Mouse (Mus musculus) embryonic facial prominence, embryonic 15.5 days (tissue): ENCODE measurements around the gene Hyal1. TPM values are rescaled to one million over a fixed set of nuclear protein-coding genes. Genes with fewer than 3 reads are reported as not detected.

Source experiments
- ATAC-seq: fragments of 200-750 bp; cut with Nextera tagmentation; 2 replicates; pipeline ENCODE4 v1.8.0; 2017; ENCODE audit warnings: low read depth, moderate TSS enrichment; ENCODE audit not compliant: insufficient number of reproducible peaks, low FRiP score, low TSS enrichment
- H3K27ac ChIP-seq: fragments of 300-500 bp; sonication (generic); replicated peaks from 2 replicates; pipeline ENCODE4 v1.5.1; 2015; ENCODE audit warnings: mild to moderate bottlenecking, inconsistent platforms
- H3K27me3 ChIP-seq: fragments of 300-500 bp; sonication (generic); 2 replicates; pipeline ENCODE4 v1.6.1; 2015; ENCODE audit warnings: inconsistent platforms
- H3K36me3 ChIP-seq: fragments of 300-500 bp; sonication (generic); 2 replicates; pipeline ENCODE4 v1.6.1; 2015; ENCODE audit warnings: mild to moderate bottlenecking, inconsistent platforms
- H3K4me1 ChIP-seq: fragments of 300-500 bp; sonication (generic); 2 replicates; pipeline ENCODE4 v1.6.1; 2015; ENCODE audit warnings: inconsistent platforms
- H3K4me2 ChIP-seq: fragments of 300-500 bp; sonication (generic); replicated peaks from 2 replicates; pipeline ENCODE4 v1.6.1; 2015; ENCODE audit warnings: mild to moderate bottlenecking, inconsistent platforms
- H3K4me3 ChIP-seq: fragments of 300-500 bp; sonication (generic); replicated peaks from 2 replicates; pipeline ENCODE4 v1.5.1; 2015; ENCODE audit warnings: mild to moderate bottlenecking, inconsistent platforms
- H3K9ac ChIP-seq: fragments of 300-500 bp; sonication (generic); 2 replicates; pipeline ENCODE4 v1.6.1; 2015; ENCODE audit warnings: inconsistent platforms
- H3K9me3 ChIP-seq: fragments of 300-500 bp; sonication (generic); replicated peaks from 2 replicates; pipeline ENCODE4 v1.6.1; 2016; ENCODE audit warnings: inconsistent platforms
- WGBS: fragments of 180-500 bp; shearing (Covaris S2); methylation state at CpG from one replicate; pipeline ENCODE4 v1.1.7; 2015; 5-methylcytosine and 5-hydroxymethylcytosine counted together
- polyA plus RNA-seq: library from polyadenylated mRNA; unstranded; fragments of >200 nt; fragmentation: Nextera tagmentation; extraction: Ambion mirVana; gene quantifications from 2 replicates; pipeline ENCODE4 v1.2.1, GENCODE M21; 2015

Hyal1 gene
- polyA plus RNA-seq, 1 experiment from 2014 or later = 15.7 TPM

DNA sequence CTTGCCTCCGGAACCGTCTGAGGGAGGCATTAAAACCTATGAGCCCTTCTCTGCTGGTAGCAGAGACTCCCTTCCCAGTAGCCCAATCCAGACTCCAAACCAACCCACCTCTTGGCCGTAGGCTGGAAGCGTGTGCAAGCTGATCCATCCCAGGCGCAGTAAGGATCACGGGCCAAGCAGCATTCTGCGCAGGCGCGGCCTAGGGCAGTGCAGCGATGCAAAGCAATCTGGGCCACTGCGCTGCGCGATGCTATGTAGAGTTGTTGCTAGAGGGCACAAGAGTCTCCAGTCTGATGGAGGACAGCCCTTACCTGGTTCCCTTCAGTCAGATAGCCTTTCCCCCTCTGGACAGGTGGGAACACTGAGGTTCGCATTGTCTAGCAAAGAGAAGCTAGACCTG lies 23.1 kb downstream of the Hyal1 start:
- H3K4me2 ChIP-seq = no peak overlapping the region
- no peak for ATAC-seq
- no peak overlapping the region for H3K27ac ChIP-seq
- H3K9me3 ChIP-seq = no peaks in the 10 kb centered on the region
- H3K36me3 ChIP-seq = 0 out of 2 replicates have a peak, but pooled peaks cover under 1% of the 10 kb centered on the region
- 58% methylated on average over 14 of the region's 14 CpGs for WGBS
- no peak overlapping the region for H3K9ac ChIP-seq
- H3K4me3 ChIP-seq = no peak overlapping the region
- peaks cover 27% of the 10 kb centered on the region for H3K4me1 ChIP-seq
- H3K27me3 ChIP-seq = no peaks in the 10 kb centered on the region

DNA sequence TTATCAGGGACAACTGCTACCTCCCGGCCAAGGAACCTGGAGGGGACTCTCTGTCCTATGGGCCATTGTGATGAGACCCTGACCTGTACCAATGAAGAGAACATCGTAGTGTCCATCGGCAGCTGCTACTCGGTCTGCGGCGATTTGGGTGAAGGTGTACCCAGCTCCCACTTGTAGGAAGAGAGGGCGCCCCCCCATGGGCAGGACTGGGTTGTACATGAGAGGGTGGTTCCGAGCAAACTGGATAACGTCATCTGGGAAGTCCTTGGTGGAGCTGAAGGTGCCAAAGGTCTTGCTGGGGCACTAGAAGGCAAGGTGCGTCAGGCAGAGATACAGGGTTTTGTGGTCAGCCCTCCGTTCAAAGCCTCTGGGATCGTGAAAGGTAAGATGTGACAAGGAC lies 24.0 kb downstream of the Hyal1 start:
- Histone ChIP-seq H3K36me3 (no peaks in the 10 kb centered on the region), H3K4me1 (peaks cover 35% of the 10 kb centered on the region), H3K4me2 (no peak overlapping the region), H3K27ac (no peak overlapping the region), H3K27me3 (no peaks in the 10 kb centered on the region), H3K9me3 (no peaks in the 10 kb centered on the region), H3K4me3 (no peak overlapping the region), H3K9ac (no peak overlapping the region)
- WGBS = 78% methylated on average over 12 of the region's 12 CpGs
- ATAC-seq = no peak

DNA sequence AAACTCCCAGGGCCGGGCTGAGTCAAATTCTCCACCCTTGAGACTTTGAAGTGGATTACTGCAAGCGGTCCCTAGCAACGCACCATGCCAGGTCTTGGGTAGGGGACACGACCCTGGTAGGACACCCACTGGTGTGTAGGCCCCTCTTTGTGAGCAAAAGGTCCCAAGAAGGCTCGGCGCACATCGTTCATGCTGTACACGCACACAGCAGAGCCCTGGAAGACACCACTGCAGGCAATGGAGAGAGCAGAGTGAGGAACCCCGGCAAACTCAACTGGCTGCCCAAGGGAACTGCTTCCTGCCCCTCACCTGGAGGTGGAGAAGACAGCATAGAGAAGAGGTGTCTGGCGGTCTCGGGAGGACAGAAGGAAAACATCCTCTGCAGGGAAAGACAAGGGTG lies 24.5 kb downstream of the Hyal1 start:
- 86% methylated on average over 11 of the region's 11 CpGs for WGBS
- H3K4me2 ChIP-seq = no peak overlapping the region
- no peak for ATAC-seq

DNA sequence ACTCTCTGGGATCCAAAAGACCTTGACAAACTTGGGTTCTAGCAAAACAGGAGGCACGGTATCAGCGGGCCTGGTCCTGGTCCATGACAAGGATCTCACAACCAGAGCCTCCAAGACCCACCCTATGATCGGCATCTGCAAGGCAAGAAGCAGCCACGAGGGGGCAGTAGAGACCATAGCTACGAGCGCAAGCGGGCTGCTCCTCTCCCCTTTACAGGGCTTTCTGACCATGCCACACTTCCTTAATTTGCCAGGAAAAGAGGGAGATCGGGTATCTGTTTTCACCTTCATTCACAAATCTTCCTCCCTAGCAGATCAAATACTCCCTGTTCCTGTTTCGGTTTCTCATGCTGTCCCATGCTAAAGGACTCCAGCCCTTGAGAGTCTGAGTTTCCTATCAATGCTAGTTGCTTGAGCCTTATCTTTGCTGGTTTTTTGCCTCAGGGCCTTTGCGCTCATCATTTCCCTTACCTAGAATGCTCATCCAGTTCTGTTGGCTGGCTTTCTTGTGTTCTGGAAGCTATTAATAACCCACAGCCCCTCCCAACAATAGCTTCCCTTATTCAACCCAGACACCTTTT lies 25.4 kb downstream of the Hyal1 start:
- peak overlapping the region; percentile 45; the same call in 1 of the 2 replicates for H3K27ac ChIP-seq

More for the DNA sequence above, 24.5 kb downstream of the Hyal1 start:
- H3K36me3 ChIP-seq = no peaks in the 10 kb centered on the region
- peaks cover 38% of the 10 kb centered on the region for H3K4me1 ChIP-seq
- H3K9me3 ChIP-seq = no peaks in the 10 kb centered on the region
- no peak overlapping the region for H3K9ac ChIP-seq
- H3K27ac ChIP-seq = no peak overlapping the region
- H3K4me3 ChIP-seq = no peak overlapping the region
- no peaks in the 10 kb centered on the region for H3K27me3 ChIP-seq

DNA sequence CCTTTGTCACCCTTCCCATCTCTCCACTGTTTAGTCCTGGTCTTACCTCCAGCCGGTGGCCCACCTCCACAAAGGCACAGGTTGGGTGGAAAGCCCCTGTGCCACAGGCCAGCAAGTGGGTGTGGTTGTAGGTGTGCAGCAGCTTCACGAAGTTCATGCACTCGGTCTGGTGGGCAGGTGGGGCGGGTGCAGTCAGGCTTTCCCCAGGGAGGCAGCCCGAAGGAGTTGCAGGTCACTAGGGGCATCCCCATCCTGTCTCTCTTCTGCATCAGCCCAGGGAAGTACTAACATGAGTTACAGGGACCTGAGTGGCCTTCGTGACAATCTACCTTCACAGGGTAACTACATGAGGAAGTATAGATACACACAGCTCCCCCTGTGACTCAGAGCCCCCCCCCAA lies 26.5 kb downstream of the Hyal1 start:
- Histone ChIP-seq H3K9me3 (no peaks in the 10 kb centered on the region), H3K4me3 (no peak overlapping the region), H3K36me3 (no peaks in the 10 kb centered on the region), H3K27me3 (no peaks in the 10 kb centered on the region), H3K27ac (no peak overlapping the region), H3K4me2 (no peak overlapping the region), H3K9ac (no peak overlapping the region), H3K4me1 (peaks cover 58% of the 10 kb centered on the region)
- WGBS = 72% methylated on average over 6 of the region's 6 CpGs
- no peak for ATAC-seq

More for the DNA sequence above, 25.4 kb downstream of the Hyal1 start:
- Histone ChIP-seq H3K9ac (0 out of 2 replicates have a peak overlapping the region, but pooled peaks have one; percentile 9), H3K27me3 (no peaks in the 10 kb centered on the region), H3K4me1 (peaks cover 47% of the 10 kb centered on the region), H3K4me2 (0 out of 2 replicates have a peak overlapping the region, but pooled peaks have one; percentile 4), H3K4me3 (no peak overlapping the region), H3K36me3 (no peaks in the 10 kb centered on the region), H3K9me3 (no peaks in the 10 kb centered on the region)
- WGBS = 7% methylated on average over 10 of the region's 10 CpGs
- ATAC-seq = peak; percentile 23; the same call in 1 of the 2 replicates

DNA sequence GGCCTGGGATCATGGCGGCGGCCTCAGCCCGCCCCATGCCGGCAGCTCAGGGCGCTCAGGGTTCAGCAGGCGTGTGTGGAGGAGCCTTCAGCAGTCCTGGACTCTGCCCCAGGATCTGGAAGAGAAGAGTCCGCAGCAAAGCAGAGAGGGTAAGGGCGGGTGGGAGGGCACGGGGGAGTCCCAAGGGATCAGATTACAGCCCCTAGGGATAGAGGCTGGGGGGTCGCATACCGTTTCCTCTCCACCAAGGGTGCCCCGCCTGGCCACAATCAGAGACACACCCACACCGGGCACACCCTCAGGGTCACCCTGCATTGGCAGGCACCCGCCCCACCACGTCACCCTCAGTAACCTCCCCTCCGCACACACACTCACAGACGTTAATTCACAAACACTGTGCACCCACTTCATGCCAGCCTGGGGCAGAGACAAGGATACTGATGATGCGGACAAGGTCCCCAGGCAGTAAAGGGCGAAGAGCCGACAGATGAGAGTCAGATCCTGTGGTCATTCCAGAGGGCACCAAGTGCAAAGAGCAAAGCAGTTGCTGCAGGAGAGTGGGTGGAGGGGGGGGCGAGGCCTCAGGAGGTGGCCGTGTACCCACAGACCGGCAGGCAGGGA lies 28.4 kb downstream of the Hyal1 start:
- Histone ChIP-seq H3K36me3 (no peaks in the 10 kb centered on the region), H3K9ac (no peak overlapping the region), H3K4me1 (peaks cover 74% of the 10 kb centered on the region), H3K4me3 (peak overlapping the region; percentile 26), H3K9me3 (no peaks in the 10 kb centered on the region), H3K4me2 (peak overlapping the region; percentile 34), H3K27me3 (no peaks in the 10 kb centered on the region), H3K27ac (peak overlapping the region; percentile 73)
- ATAC-seq = peak; percentile 18; the same call in 1 of the 2 replicates
- 31% methylated on average over 23 of the region's 23 CpGs for WGBS

DNA sequence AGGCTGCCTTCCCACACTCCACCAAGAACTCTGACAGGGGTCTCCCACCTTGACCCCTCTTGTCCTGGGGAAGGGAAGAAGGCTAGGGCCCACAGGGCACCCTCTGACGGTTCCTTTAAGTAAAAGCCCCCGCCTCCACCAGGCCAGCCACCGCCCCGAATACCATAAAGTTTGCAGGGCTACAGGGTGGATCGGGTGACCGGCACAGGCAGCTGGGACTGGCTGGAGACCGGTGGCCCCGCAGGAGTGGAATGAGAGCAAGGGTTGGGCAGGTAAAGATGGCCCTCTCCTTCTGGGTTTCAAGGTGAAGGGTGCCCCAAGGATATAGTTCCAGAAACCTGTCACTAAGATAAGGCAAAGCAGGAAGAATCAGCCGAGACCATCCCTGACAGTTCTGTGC lies 29.9 kb downstream of the Hyal1 start:
- H3K4me3 ChIP-seq = peak overlapping the region; percentile 17; the same call in 1 of the 2 replicates
- 9% methylated on average over 9 of the region's 9 CpGs for WGBS
- peaks cover 81% of the 10 kb centered on the region for H3K4me1 ChIP-seq
- H3K9me3 ChIP-seq = no peaks in the 10 kb centered on the region
- H3K27ac ChIP-seq = peak overlapping the region; percentile 55
- H3K4me2 ChIP-seq = peak overlapping the region; percentile 35
- H3K36me3 ChIP-seq = no peaks in the 10 kb centered on the region
- no peak for ATAC-seq
- no peaks in the 10 kb centered on the region for H3K27me3 ChIP-seq
- H3K9ac ChIP-seq = no peak overlapping the region

DNA sequence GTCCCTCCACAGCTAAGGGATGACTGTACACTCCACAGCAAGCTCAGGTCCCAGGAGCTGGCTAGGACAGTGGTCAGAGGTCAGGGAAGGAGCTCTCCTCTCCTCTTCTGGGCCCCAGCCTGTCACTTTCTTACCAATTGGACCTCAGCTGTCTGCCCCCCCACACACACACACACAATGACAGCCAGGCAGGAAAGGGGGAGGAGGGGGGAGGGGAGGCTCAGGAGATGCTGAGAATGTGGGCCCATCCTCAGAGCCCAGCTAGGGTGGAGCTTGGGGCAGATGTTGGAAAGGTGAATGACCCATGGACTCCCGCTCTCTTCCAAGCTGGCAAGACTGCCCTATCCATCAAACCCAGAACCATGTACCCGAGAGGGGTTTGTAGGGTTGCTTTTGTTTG lies 30.3 kb downstream of the Hyal1 start:
- Histone ChIP-seq H3K9me3 (no peaks in the 10 kb centered on the region), H3K4me3 (peak overlapping the region; percentile 17; the same call in 1 of the 2 replicates), H3K27me3 (no peaks in the 10 kb centered on the region), H3K4me1 (peaks cover 85% of the 10 kb centered on the region), H3K9ac (no peak overlapping the region), H3K27ac (0 out of 2 replicates have a peak overlapping the region, but pooled peaks have one; percentile 48), H3K36me3 (no peaks in the 10 kb centered on the region), H3K4me2 (peak overlapping the region; percentile 35)
- ATAC-seq = no peak
- WGBS = 85% methylated on average over 2 of the region's 2 CpGs

DNA sequence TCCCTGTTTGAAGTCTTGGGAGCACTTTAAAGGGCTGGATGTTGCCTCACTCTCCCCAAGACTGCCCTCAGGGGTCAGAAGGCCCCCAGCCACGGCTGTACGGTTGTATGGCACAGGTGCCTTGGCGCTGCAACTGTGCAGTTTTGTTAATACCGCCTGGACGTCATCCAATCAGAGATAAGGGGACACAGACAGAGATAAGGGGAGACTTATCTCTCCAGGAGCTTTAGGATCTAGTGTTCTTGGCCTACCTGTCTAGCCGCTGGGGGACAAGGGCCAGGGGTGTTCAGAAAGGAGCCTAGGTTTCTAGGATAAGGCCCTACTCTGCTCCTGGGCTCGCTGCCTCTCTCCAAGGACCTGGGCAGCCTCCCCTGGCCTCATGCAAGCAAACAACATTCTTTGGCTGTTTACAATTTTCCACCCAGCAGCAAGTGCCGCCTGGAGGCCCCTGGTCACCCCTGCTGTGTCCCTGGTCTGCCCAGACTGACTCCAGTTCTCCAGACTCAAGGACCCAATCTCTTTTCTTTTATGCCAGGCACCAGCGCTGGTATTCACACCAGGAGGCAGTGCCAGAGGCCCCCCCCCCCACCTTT lies 31.0 kb downstream of the Hyal1 start:
- no peaks in the 10 kb centered on the region for H3K27me3 ChIP-seq
- H3K9ac ChIP-seq = 0 out of 2 replicates have a peak overlapping the region, but pooled peaks have one; percentile 4
- H3K4me2 ChIP-seq = peak overlapping the region; percentile 35
- H3K27ac ChIP-seq = peak overlapping the region; percentile 48; the same call in 1 of the 2 replicates
- H3K36me3 ChIP-seq = no peaks in the 10 kb centered on the region
- H3K4me1 ChIP-seq = peaks cover 85% of the 10 kb centered on the region
- 50% methylated on average over 9 of the region's 9 CpGs for WGBS
- H3K4me3 ChIP-seq = no peak overlapping the region
- no peak for ATAC-seq
- H3K9me3 ChIP-seq = no peaks in the 10 kb centered on the region

DNA sequence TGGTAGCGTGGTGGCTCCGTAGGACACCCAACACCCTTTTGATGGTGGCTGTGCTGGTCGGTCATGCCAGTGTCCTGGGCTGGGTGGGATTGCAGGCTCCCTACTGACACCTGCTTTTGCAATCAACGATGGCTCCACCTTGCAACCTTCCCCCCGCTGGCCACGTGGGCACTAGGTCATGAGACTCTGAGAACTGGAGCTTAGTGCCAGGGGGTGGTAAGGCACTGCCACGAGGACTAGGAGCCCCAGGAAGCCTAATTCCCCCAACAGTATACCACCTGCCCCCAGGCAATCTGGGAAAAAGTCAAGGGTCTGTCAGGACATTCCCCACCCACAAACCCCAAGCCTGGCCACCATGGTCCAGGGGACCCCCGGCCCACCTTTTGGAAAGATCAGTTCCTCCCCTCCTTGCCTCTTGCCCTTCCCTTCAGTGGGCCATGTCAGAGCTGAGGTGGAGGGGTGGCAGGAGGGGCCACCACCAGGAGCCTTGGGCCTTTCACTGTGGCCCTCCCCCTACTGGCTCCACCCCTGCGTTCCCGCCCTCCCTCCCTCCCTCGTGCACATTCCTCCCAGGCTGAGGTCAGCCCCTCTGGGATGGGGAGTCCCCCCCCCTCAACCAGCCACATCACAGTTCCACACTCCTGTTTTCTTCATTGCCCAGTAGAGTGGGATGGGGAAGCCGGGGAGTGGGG lies 32.2 kb downstream of the Hyal1 start, which contains the start of gene Sema3b:
Gene Sema3b (minus strand): TSS at position 489 of the 692 bp plus-strand sequence.
- Histone ChIP-seq H3K27me3 (no peaks in the 10 kb centered on the region), H3K4me3 (no peak within 1 kb of the TSS), H3K27ac (peak within 1 kb of the TSS; percentile 95), H3K4me2 (0 out of 2 replicates have a peak within 1 kb of the TSS, but pooled peaks have one; percentile 35), H3K4me1 (peaks cover 86% of the 10 kb centered on the region), H3K9me3 (no peaks in the 10 kb centered on the region), H3K9ac (no peak within 1 kb of the TSS), H3K36me3 (0 out of 2 replicates have a peak, but pooled peaks cover 4% of the 10 kb centered on the region)
- no peak for ATAC-seq
- WGBS = 35% methylated on average over 12 of the region's 12 CpGs

DNA sequence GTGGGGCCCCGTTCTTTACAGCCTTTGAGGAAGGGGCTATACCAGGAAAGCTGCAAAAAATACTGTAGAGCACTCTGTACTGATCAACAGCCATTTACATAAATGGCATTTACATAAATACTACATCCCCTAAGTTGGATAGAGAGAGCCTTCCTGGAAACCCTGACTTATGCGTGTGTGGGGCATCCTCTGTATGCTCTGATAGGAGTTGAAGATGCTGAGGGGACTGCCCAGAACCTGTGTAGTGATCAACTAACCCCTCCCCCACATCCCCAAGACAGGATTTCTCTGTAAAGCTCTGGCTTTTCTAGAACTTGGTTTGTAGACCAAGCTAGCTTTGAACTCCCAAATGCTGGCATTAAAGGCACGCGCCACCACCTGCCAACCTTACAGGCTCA lies 32.7 kb downstream of the Hyal1 start:
- H3K27me3 ChIP-seq = no peaks in the 10 kb centered on the region
- peaks cover 8% of the 10 kb centered on the region for H3K36me3 ChIP-seq
- WGBS = 58% methylated on average over 4 of the region's 4 CpGs
- peaks cover 85% of the 10 kb centered on the region for H3K4me1 ChIP-seq
- no peaks in the 10 kb centered on the region for H3K9me3 ChIP-seq
- no peak for ATAC-seq
- H3K4me2 ChIP-seq = no peak overlapping the region
- H3K27ac ChIP-seq = 0 out of 2 replicates have a peak overlapping the region, but pooled peaks have one; percentile 12
- no peak overlapping the region for H3K9ac ChIP-seq
- no peak overlapping the region for H3K4me3 ChIP-seq
